Mouse (Mus musculus) CD4-positive helper T cell, adult 2 months (primary cell): ENCODE measurements at regions not wholly inside any gene's neighbourhood (a gene's known extent, or its start where the extent isn't known, plus 50 kb on each side); places are given as distances from the start of the nearest gene placed in this dataset.
A peak's percentile ranks its signal among the peaks of the same experiment; 100 is the strongest.

Source experiments
- DNase-seq: peaks from one replicate; pipeline ENCODE4 v3.0.0-alpha.2; 2012; ENCODE audit warnings: low read depth, missing footprints, low spot score

- DNase-seq: no peak
Observed at GRCm38 (mm10) chr10:99367757-99368156, 104.7 kb downstream of the Dusp6 start.

- no peak for DNase-seq
Observed at GRCm38 (mm10) chr10:99375101-99375500, 112.1 kb downstream of the Dusp6 start.

GRCm38 (mm10) chr10:99376430-99376829, 113.4 kb downstream of the Dusp6 start:
- DNase-seq: no peak

DNA sequence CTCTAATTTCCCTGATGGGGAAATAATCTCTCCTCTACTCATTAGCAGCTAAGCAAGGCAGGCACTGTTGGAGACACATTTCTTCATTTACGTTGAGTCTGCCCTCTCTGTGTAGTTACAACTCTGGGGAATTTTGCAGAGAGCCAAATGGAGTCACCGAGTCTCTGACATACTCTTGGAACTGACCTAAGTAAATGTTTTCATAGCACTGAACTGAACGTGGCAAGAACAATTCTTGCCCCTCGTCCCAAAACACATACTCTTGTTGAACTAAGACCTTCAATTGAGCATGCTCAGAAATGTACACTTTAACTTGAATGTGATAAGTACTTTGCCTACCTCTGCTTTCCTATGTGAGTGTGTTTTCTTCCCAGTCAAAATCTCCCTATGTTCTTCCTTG, 114.5 kb downstream of the Dusp6 start:
- no peak for DNase-seq

DNA sequence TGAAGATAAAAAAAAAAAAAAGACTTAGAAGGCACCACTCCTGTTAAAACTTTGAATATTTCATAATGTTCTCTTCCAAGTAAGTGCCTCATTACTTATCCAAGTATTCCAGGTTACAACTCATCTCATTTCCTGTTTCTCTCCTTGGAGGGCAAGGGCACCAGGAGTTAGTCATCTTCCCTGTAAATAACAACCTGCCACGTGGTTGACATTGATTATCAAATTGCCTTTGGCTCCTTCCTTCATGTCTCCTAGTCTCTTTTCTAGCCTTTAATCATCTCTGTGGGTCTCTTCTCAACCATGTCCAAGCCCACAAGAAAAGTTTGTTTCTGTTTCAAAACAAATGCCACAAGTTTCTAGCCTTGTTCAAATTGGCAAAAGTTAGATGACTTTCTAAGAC, 116.1 kb downstream of the Dusp6 start:
- DNase-seq: no peak

DNA sequence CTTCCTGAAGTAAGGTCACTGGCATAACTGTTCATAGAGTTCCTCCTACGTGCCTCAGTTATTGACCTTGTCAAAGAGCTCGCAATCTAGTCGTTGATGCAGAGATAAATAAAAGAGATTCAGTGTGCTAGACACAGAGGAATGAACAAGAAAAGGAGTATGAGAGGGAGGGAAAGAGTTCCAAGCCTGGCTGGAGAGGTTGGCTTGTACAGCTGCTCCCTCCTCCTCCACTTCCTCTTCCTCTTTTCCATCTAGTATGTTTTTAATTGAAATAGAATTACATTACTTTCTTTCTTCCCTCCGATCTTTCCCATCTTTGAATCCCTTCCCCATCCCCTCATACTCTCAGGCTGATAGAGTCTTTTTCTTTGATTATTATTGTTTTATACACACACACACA, 117.1 kb downstream of the Dusp6 start:
- no peak for DNase-seq

DNA sequence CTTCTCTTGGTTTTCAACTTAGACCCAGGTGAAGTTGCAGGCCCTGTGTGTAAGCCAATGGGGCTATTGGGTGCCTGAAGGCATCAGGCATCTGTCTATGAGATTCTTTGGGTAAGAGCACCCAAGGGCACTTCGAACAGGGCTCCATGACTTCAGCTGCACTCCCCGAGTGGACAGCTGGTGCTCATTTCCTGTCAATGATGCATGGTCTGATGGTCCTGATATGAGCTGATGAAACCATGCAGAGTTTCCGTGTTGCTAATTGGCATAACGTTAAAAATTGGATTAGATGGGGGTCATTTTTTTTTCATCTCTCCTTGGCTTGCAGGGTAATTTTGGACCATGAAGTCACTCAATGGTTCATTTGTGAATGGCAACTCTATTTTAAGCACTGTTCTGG, 120.0 kb downstream of the Dusp6 start:
- DNase-seq: no peak

DNA sequence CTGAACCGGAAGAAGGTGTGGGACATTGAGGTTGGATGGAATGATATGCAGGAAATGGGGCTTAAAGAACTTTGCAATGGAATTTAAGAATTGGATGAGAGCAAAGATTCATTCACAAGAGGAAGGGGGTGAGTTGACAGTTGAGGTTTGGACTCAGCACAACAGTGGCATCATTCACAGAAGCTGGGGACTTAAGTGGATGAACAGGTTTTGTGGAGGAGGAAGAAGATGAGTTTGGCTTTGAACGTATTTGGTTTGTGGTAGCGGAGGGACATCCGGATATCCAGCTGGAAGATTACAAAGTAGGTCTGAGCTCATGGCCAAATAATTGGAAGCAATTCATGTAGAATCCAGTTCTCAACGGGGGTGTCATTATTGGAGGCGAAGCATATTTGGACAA, 121.3 kb downstream of the Dusp6 start:
- no peak for DNase-seq

- no peak for DNase-seq
Observed at GRCm38 (mm10) chr10:99384851-99385250, 121.8 kb downstream of the Dusp6 start.

DNA sequence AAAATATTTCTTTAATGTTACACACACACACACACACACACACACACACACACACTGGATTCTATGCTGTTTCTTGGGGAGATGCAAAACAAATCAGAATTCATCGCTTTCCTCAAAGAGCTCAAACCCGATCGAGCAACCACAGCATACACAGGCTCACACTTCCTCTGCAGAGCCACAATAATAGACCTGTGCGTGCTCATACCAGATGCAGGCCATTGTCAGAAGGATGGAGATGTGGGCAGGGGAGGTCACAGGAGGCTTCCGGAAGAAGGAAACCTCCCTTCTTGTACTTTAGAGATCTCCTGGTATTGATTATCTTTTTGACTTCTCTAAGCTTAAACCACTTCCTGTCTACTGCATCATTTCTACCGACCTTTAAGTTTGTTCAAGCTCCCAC, 122.8 kb downstream of the Dusp6 start:
- DNase-seq: peak; percentile 85

- no peak for DNase-seq
Observed at GRCm38 (mm10) chr10:99388526-99388925, 125.5 kb downstream of the Dusp6 start.

DNA sequence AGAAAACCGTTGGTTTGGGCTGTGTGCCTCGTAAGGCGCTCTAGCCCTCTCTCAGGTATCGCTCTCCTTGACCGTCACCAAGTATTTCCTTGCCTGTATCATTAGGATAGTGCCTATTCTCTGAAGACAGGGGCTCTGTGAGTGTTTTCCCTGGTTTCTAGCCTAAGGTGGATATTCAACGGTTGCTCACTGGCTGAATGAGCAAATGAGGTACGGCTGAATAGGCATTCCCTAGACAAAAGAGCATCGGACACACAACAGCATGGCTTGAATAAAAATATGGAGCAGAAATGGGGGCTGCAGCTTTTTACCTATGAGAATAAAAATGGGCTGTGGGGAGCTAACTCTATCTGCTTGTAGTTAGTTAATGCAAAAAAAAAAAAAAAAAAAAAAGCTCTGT, 126.0 kb downstream of the Dusp6 start:
- DNase-seq: no peak

- DNase-seq: no peak
Observed at GRCm38 (mm10) chr10:99390609-99391183, 127.7 kb downstream of the Dusp6 start.

- DNase-seq: no peak
Observed at GRCm38 (mm10) chr10:99391725-99392124, 128.7 kb downstream of the Dusp6 start.

DNA sequence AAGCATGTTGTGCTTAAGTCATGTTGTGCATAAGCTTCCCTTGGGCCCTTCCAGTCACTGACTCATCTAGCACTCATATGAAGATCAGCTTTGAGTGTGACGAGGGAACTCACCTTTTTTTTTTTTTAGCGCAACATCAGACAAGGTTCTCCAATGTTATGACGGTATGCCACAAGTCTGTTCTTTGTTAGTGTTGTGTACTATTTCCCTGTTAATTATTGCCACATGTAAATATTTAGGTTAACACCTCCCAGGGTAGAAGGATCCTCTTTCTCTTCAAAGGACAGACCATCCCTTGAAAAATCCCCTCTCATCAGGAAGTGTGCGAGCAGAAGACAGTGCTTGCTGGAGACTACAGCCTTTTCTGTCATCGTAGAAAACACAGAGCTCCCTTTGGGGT, 129.9 kb downstream of the Dusp6 start:
- peak; percentile 61 for DNase-seq

GRCm38 (mm10) chr10:99393523-99393922, 130.5 kb downstream of the Dusp6 start:
- no peak for DNase-seq

DNA sequence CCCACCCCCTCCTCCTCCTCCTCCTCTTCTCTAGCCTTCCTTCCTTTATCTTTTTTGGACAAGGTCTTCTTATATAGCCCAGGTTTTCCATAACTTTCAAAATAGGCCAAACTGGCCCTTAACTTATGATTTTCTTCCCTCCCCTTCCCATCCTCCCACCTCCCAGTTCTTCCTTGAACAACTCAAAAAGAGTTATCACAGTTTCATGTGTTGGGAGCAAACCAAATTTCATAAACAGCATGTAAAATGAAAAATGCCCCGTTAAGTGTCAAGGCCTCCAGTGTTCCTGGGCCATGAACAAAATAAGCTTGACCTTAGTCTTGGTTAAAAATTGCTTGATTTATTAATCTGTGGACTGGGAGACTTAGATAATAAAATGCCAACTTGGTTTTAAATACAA, 132.4 kb downstream of the Dusp6 start:
- DNase-seq: no peak

GRCm38 (mm10) chr10:99396630-99397029, 133.6 kb downstream of the Dusp6 start:
- DNase-seq: no peak

DNA sequence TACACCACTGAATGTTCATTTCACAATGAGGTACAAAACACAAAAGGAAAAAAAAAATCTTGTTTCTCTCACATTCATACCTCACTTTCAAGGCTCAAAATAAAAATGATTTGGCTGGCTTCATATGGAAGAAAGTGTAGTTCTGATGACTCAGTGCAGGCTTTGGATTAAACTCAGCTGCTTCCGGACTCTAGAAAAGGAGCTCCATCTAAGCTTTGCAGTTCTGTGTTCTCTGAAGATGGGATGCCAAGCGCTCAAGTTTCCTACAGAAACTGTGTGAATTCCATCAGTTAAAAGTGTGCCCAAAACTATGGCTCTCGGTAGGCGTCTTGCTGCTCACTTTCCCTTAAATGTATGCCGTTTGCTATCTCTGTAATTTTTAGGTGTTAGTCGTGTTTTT, 137.0 kb downstream of the Dusp6 start:
- no peak for DNase-seq

DNA sequence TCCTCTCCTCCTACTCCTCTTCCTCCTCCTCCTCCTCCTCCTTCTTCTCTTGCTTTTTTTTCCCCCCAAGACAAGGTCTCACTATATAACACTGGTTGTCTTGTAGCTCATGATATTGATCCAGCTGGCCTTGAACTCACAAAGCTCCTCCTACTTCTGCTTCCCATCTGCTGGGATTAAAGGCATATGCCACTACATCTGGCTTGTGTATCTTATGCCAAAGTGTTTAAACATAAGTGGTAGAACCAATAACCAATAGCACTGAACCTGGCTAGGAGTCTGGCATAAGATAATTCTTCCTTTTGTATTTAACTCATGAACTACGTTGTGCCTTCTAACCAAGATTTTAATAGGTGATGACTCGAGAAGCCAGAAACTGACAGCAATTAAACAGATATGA, 143.7 kb downstream of the Dusp6 start:
- DNase-seq: no peak

- DNase-seq: no peak
Observed at GRCm38 (mm10) chr10:99408786-99409185, 145.8 kb downstream of the Dusp6 start.

- peak; percentile 35 for DNase-seq
Observed at GRCm38 (mm10) chr10:99409744-99410143, 146.7 kb downstream of the Dusp6 start.

- no peak for DNase-seq
Observed at GRCm38 (mm10) chr10:99410754-99411153, 147.7 kb downstream of the Dusp6 start.

- no peak for DNase-seq
Observed at GRCm38 (mm10) chr10:99413455-99413854, 150.4 kb downstream of the Dusp6 start.
